Mouse (Mus musculus) hindbrain, embryonic 16.5 days (tissue): Measurements from ENCODE around the gene Dpp3. TPM values are rescaled to one million over a fixed set of nuclear protein-coding genes. Genes with fewer than 3 reads are reported as not detected.
A peak's percentile ranks its signal among the peaks of the same experiment; 100 is the strongest.
"Not testable (repeated sequence)": the region's sequence is repeated elsewhere in the genome, so short reads cannot be mapped to it uniquely, and the experiment has no call there.

Source experiments
- ATAC-seq: fragments of 200-750 bp; cut with Nextera tagmentation; 2 replicates; pipeline ENCODE4 v1.8.0; 2017; ENCODE audit warnings: moderate TSS enrichment, moderate library complexity
- H3K27ac ChIP-seq: fragments of 300-500 bp; sonication (generic); 2 replicates; pipeline ENCODE4 v1.5.1; 2014; ENCODE audit warnings: low read depth, mild to moderate bottlenecking, control low read depth, low read length, moderate library complexity
- H3K27me3 ChIP-seq: fragments of 300-500 bp; sonication (generic); replicated peaks from 2 replicates; pipeline ENCODE4 v1.6.1; 2014; ENCODE audit warnings: low read length; ENCODE audit not compliant: control insufficient read depth, insufficient read depth
- H3K36me3 ChIP-seq: fragments of 300-500 bp; sonication (generic); 2 replicates; pipeline ENCODE4 v1.6.1; 2014; ENCODE audit warnings: mild to moderate bottlenecking, low read length, moderate library complexity, mixed read lengths; ENCODE audit not compliant: control insufficient read depth, insufficient read depth
- H3K4me1 ChIP-seq: fragments of 300-500 bp; sonication (generic); 2 replicates; pipeline ENCODE4 v1.6.1; 2014; ENCODE audit warnings: low read depth, low read length; ENCODE audit not compliant: control insufficient read depth, insufficient read depth
- H3K4me2 ChIP-seq: fragments of 300-500 bp; sonication (generic); 2 replicates; pipeline ENCODE4 v1.6.1; 2014; ENCODE audit warnings: mild to moderate bottlenecking, low read length, control low read depth, moderate library complexity
- H3K4me3 ChIP-seq: fragments of 300-500 bp; sonication (generic); 2 replicates; pipeline ENCODE4 v1.5.1; 2014; ENCODE audit warnings: mild to moderate bottlenecking, low read length, control low read depth, moderate library complexity
- H3K9ac ChIP-seq: fragments of 300-500 bp; sonication (generic); 2 replicates; pipeline ENCODE4 v1.6.1; 2014; ENCODE audit warnings: low read depth, mild to moderate bottlenecking, control low read depth, low read length, moderate library complexity
- H3K9me3 ChIP-seq: fragments of 300-500 bp; sonication (generic); 2 replicates; pipeline ENCODE4 v1.6.1; 2014; ENCODE audit warnings: mild to moderate bottlenecking, low read length, moderate library complexity; ENCODE audit not compliant: control insufficient read depth
- WGBS: fragments of 180-500 bp; shearing (Covaris S2); extraction: QIAGEN DNeasy Blood & Tissue Kit; methylation state at CpG from one replicate; pipeline ENCODE4 v1.1.7; 2014; 5-methylcytosine and 5-hydroxymethylcytosine counted together
- polyA plus RNA-seq: library from polyadenylated mRNA; unstranded; fragments of >200 nt; fragmentation: Nextera tagmentation; extraction: Ambion mirVana; gene quantifications from 2 replicates; pipeline ENCODE4 v1.2.1, GENCODE M21; 2015

Gene Dpp3
- polyA plus RNA-seq, 1 experiment from 2014 or later = 102 TPM

DNA sequence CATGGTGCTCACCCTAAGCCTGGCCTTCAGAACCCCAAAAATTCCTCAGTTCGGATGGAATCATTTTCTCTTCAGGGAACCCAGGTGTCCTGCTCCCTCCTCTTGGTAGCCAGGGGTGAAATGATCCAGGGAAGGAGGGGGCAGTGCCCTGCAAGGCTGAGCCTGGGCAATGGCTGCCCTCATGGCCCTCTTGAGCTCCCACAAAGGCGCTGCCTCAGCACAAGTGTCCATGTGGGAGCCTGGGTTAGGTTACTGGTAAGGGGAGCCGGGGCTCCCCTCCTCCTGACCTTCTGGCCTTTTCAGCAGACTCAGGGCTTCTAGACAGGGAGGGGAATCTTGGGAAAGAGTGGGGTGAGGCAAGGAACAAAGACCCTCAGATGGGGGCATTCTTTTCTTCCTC, 51.3 kb downstream of the Dpp3 start:
- Histone ChIP-seq H3K27me3 (no peaks in the 10 kb centered on the region; the same call in 1 of the 2 replicates), H3K4me1 (peaks cover 15% of the 10 kb centered on the region), H3K4me2 (no peak overlapping the region), H3K36me3 (no peaks in the 10 kb centered on the region), H3K27ac (no peak overlapping the region), H3K9me3 (no peaks in the 10 kb centered on the region), H3K4me3 (no peak overlapping the region), H3K9ac (no peak overlapping the region)
- no peak for ATAC-seq
- WGBS = 61% methylated on average over 3 of the region's 3 CpGs

DNA sequence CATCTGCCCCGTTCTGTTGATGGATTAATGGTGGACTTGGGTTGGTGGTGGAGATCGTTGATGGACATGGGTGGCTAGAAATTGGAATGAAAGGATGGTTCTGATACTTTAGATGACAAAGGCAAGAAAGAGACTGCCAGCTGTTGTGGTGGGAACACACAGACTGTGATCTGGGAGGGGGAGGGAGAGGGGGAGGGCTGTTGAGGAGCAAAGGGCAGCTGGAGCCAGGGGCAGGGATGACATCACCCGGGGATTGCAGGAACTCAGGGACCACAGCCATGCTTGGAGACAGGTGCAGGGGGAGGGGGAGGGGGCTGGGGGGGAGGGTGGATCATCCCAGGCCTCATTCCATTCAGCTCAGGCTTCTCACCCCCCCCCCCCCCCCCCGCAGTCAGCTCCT, 51.8 kb downstream of the Dpp3 start:
- 67% methylated on average over 3 of the region's 4 CpGs for WGBS
- H3K4me1 ChIP-seq = peaks cover 15% of the 10 kb centered on the region
- H3K9me3 ChIP-seq = no peaks in the 10 kb centered on the region
- H3K9ac ChIP-seq = no peak overlapping the region
- no peaks in the 10 kb centered on the region; the same call in 1 of the 2 replicates for H3K27me3 ChIP-seq
- no peaks in the 10 kb centered on the region for H3K36me3 ChIP-seq
- H3K4me2 ChIP-seq = no peak overlapping the region
- no peak overlapping the region for H3K4me3 ChIP-seq
- ATAC-seq = no peak
- H3K27ac ChIP-seq = no peak overlapping the region

DNA sequence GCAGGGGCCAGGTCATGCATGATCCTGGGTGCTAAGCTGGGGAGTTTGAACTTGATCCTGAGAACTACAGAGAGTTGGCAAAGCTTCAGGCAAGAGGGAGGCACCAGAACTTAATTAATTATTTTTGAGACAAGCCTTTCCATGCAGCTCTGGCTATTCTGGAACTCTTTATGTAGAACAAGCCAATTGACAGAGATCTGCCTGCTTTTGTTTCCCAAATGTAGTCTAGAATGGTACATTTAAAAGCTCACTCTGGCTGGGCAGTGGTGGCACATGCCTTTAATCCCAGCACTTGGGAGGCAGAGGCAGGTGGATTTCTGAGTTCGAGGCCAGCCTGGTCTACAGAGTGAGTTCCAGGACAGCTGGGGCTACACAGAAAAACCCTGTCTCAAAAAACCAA, 53.5 kb downstream of the Dpp3 start:
- ATAC-seq, H3K27me3 ChIP-seq, H3K4me3 ChIP-seq, H3K9me3 ChIP-seq, H3K27ac ChIP-seq, H3K36me3 ChIP-seq, H3K9ac ChIP-seq, H3K4me2 ChIP-seq: not testable (repeated sequence)
- H3K4me1 ChIP-seq = peaks cover 13% of the 10 kb centered on the region
- WGBS = 89% methylated on average over 1 of the region's 1 CpGs

DNA sequence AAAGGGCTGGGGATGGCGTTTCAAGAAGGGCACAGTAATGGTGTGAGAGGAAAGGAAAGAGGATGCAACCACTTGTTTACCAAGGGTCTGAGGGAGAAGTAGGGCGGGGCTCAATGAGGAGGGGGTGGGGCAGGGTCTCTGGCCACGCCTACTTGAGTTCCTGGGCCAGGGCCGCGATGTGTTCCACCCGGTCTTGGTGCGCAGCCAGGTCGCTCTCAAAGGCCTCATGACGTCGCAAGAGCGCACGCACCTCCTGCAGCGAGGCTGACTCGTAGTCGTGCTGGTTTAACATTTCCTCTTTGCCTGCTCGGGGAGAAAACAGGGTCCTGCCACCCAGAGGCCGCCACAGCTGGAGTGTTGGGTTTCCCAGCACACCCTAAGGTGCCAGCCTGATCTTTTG, 62.9 kb downstream of the Dpp3 start:
- no peak overlapping the region for H3K27ac ChIP-seq
- peak overlapping the region; percentile 24; the same call in 1 of the 2 replicates for H3K9ac ChIP-seq
- H3K4me2 ChIP-seq = no peak overlapping the region
- H3K36me3 ChIP-seq = 0 out of 2 replicates have a peak, but pooled peaks cover 6% of the 10 kb centered on the region
- no peak overlapping the region for H3K4me3 ChIP-seq
- H3K9me3 ChIP-seq = no peaks in the 10 kb centered on the region
- no peak for ATAC-seq
- no peaks in the 10 kb centered on the region for H3K27me3 ChIP-seq
- WGBS = 6% methylated on average over 17 of the region's 17 CpGs
- no peaks in the 10 kb centered on the region for H3K4me1 ChIP-seq

DNA sequence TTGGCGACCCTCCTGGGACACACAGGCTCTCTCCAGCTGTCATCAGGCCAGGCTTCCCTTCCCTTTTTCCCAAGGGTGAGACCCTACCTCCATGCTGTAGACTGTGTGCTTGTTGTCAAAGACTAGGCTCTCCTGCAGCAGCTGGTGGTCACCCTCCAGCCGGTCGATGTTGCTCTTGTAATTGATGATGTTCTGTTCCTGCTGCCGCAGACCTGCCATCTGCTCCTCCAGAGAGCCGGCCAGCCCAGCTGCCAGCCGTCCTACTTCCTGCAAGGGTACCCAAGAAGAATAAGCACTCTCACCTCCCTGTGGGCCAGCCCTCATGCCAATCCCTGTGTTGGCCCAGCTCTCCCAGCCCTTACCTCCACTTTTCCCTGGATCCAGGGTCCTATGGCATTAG, 65.0 kb downstream of the Dpp3 start:
- no peak for ATAC-seq
- Histone ChIP-seq H3K9ac (no peak overlapping the region), H3K27ac (no peak overlapping the region)

DNA sequence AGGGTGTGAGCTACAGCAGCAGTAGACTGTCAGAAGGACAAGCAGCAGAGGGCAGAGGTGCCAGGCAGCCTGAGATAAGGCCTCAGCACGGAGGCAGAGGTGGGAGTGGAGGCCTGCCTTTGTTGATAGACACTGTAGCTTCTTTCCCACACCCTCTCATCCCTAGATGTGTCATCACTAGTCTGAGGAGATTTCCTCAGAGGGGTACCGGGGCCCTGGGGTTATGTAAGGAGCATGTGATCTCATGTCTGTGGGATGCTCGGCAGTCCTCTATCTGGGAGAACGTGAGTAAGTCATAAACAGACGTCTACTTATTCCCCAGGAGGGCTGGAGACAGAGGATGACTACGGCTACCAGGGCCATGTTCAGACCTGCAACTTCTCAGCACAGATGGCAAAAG, 69.0 kb downstream of the Dpp3 start:
- WGBS = 83% methylated on average over 6 of the region's 6 CpGs

More for the DNA sequence above, 65.0 kb downstream of the Dpp3 start:
- Histone ChIP-seq H3K4me2 (no peak overlapping the region), H3K4me3 (no peak overlapping the region), H3K36me3 (peaks cover 10% of the 10 kb centered on the region; the same call in 1 of the 2 replicates), H3K27me3 (no peaks in the 10 kb centered on the region), H3K4me1 (no peaks in the 10 kb centered on the region), H3K9me3 (no peaks in the 10 kb centered on the region)
- 50% methylated on average over 6 of the region's 6 CpGs for WGBS

More for the DNA sequence above, 69.0 kb downstream of the Dpp3 start:
- ATAC-seq = no peak
- Histone ChIP-seq H3K27me3 (no peaks in the 10 kb centered on the region), H3K36me3 (peaks cover 15% of the 10 kb centered on the region; the same call in 1 of the 2 replicates), H3K9me3 (no peaks in the 10 kb centered on the region), H3K27ac (no peak overlapping the region), H3K9ac (no peak overlapping the region), H3K4me1 (peaks cover 12% of the 10 kb centered on the region), H3K4me3 (no peak overlapping the region), H3K4me2 (no peak overlapping the region)

Other genes with a start within 250 kb of the Dpp3 start
- gene Gm960, start 229.6 kb downstream of the Dpp3 start, polyA plus RNA-seq = 5.2 and 6.7 TPM in 2 replicates
- 21.7 and 31.4 TPM in 2 replicates for gene Sptbn2, start 217.1 kb downstream of the Dpp3 start, polyA plus RNA-seq
- 124 and 127 TPM in 2 replicates for gene Rbm4b, start 171.8 kb downstream of the Dpp3 start, polyA plus RNA-seq
- 67.2 and 73.6 TPM in 2 replicates for gene Rbm4, start 134.4 kb downstream of the Dpp3 start, polyA plus RNA-seq
- gene Gm21992, start 116.7 kb downstream of the Dpp3 start, polyA plus RNA-seq = 21.3 and 24.2 TPM in 2 replicates
- 59.5 and 65.0 TPM in 2 replicates for gene Rbm14, start 116.7 kb downstream of the Dpp3 start, polyA plus RNA-seq
- 38.4 and 43.0 TPM in 2 replicates for gene Ccs, start 89.0 kb downstream of the Dpp3 start, polyA plus RNA-seq
- gene Ccdc87, start 88.9 kb downstream of the Dpp3 start, polyA plus RNA-seq = 0.57 and 0.74 TPM in 2 replicates
- gene Ctsf, start 73.2 kb downstream of the Dpp3 start, polyA plus RNA-seq = 87.0 and 90.1 TPM in 2 replicates
- gene Actn3, start 50.4 kb downstream of the Dpp3 start, polyA plus RNA-seq = 2.7 and 3.5 TPM in 2 replicates
- gene Zdhhc24, start 49.6 kb downstream of the Dpp3 start, polyA plus RNA-seq = 22.5 and 23.4 TPM in 2 replicates
- 8.1 and 8.8 TPM in 2 replicates for gene Bbs1, start 21.7 kb downstream of the Dpp3 start, polyA plus RNA-seq
- 13.5 and 14.6 TPM in 2 replicates for gene Peli3, start 14.8 kb upstream of the Dpp3 start, polyA plus RNA-seq
- gene Mrpl11, start 33.9 kb upstream of the Dpp3 start, polyA plus RNA-seq = 91.6 and 106 TPM in 2 replicates
- gene Npas4, start 62.0 kb upstream of the Dpp3 start, polyA plus RNA-seq = 0.41 and 0.47 TPM in 2 replicates
- 15.0 and 16.6 TPM in 2 replicates for gene Slc29a2, start 95.6 kb upstream of the Dpp3 start, polyA plus RNA-seq
- 116 and 133 TPM in 2 replicates for gene B4gat1, start 110.5 kb upstream of the Dpp3 start, polyA plus RNA-seq
- gene AC124502.3, start 110.6 kb upstream of the Dpp3 start, polyA plus RNA-seq = 2.4 and 3.1 TPM in 2 replicates
- 25.6 and 26.6 TPM in 2 replicates for gene Brms1, start 113.1 kb upstream of the Dpp3 start, polyA plus RNA-seq
- gene Rin1, start 122.2 kb upstream of the Dpp3 start, polyA plus RNA-seq = 0.64 and 0.72 TPM in 2 replicates
- gene Cd248, start 139.8 kb upstream of the Dpp3 start, polyA plus RNA-seq = 14.5 and 25.2 TPM in 2 replicates
- gene Tmem151a, start 157.2 kb upstream of the Dpp3 start, polyA plus RNA-seq = 38.5 and 49.0 TPM in 2 replicates
- 60.7 and 65.8 TPM in 2 replicates for gene Yif1a, start 160.3 kb upstream of the Dpp3 start, polyA plus RNA-seq
- 361 and 364 TPM in 2 replicates for gene Cnih2, start 170.2 kb upstream of the Dpp3 start, polyA plus RNA-seq
- 230 and 231 TPM in 2 replicates for gene Rab1b, start 178.8 kb upstream of the Dpp3 start, polyA plus RNA-seq
- gene Klc2, start 190.3 kb upstream of the Dpp3 start, polyA plus RNA-seq = 85.6 and 87.8 TPM in 2 replicates